Mouse (Mus musculus) cerebellum, adult (tissue): ENCODE data around the gene Ugt8a.

Source experiments
- ATAC-seq: cut with Nextera tagmentation; 2 replicates; pipeline ENCODE4 v1.9.2; 2017; ENCODE audit warnings: mild to moderate bottlenecking, moderate library complexity, mixed read lengths; ENCODE audit not compliant: insufficient number of reproducible peaks, low FRiP score, low TSS enrichment

Gene Ugt8a

DNA sequence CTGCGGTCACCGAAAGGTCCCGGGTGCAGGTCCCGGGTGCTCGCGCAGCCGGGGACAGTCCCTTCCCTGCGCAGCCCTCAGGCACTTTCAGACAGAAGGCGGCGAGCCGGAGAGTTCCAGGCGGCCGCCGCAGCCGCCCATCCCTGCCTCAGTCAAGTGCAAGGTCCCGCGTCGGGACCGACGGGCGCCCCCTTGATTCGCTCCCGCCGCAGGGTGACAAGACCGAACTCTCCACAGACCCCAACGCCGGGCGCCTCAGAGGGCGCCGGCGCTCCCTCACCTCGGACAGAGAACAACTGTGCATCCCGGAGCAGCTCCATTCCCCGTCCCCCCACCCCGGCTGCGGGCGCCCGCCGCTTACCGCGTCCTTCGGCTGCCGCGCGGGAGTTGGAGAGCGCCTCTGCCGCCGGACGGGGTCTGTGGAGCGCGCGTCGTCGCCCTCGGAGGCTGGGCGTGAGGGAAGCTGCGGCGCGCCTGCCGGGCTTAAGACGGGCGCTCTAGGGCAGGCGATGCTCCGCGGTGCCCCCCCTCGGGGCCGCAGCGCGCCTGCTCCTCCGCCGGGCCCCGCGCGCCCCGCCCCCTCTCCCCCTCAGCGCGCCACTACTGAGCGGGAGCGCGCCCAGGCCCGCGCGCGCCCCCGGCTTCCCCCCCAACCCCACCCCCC lies at the start of gene Ugt8a:
Gene Ugt8a, minus strand, starts transcription at position 528 of the 664 bp plus-strand sequence.
- ATAC-seq: peak; percentile 20; the same call in 1 of the 2 replicates

DNA sequence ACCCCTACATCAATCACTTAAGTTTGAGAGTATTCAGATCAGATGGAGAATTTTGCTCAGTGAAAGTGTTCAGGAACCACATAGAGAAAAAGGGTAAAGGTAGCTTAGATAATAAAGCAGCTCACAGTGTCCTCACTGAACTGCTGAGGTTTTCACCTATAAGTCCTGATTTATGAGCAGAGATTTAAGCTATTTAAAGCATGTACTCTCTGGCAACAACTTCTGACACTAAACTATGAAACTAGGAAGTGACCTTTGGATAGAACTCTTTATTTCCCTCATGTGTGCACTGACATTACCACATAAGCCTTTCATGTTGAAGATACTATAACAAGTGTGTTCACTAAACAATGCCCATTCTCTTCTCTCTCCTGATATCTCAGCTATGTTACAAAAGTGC lies 48.2 kb upstream of the Ugt8a start:
- ATAC-seq: no peak

DNA sequence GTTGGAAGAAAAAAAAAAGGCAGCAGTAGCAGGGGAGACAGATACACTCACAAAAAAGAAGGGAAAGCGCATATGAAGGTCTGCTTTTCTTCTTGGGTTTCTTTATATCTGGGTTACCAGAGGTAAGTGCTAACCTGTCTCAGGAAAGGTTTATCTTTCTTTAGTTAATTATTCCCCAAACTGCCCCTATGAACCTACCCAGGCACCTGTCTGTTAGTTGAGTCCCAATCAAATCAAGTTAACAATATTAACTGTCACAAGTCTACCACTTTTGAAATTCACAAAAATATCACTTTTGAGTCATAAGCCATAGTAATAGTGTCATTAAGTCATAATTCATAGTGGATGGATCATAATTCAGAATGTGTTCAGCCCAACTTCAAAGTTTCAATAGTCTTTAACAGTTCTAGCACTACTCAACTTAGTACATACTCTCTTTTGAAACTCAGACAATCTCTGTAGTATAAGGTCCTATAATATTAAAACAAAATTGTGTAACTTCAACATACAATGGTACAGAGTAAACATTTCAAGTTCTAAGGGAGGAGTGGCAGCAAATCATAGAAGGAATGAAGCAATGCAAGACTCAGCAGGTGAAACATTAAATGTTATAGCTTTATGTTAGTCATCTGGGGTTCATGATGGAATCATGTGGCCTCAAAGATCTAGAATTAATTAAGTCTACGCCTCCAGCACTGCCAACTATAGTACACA lies 45.4 kb upstream of the Ugt8a start:
- ATAC-seq: no peak

DNA sequence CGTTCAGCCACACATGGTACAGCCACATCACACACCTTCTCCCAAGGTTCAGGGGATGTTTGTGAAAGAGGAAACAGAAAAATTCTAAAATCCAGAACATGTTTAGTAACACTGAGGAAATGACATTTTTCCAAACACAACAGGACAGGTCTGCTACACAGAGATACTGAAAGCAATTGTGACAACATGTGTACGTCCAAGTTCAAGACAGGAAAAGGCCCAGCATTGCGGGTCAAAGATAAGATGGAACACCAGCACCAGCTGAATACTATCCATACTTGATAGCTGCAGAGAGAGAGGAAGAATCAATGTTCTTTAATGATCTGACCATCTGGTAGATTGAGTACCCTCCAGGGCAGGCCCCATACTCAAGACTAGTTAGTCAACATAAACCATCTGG lies 41.1 kb upstream of the Ugt8a start:
- ATAC-seq: no peak

DNA sequence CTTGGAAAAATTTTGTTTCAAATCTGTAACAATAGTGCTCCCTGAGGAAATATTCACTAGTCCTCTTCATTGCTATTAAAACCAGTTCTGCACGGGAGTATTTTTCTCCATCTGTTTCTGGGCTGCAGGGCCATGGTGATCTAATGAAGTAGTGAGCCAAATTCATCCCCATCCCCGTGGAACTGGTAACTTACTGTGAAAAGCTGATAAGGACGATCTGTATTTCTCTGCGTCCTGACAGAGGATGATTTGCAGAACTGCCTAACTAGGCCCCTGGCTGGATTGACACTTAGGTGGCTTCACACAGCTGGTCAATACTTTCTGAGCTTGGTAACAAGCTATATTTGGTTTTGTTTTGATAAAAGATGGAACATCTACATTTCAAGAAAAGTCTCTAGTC lies 37.5 kb upstream of the Ugt8a start:
- ATAC-seq: no peak

DNA sequence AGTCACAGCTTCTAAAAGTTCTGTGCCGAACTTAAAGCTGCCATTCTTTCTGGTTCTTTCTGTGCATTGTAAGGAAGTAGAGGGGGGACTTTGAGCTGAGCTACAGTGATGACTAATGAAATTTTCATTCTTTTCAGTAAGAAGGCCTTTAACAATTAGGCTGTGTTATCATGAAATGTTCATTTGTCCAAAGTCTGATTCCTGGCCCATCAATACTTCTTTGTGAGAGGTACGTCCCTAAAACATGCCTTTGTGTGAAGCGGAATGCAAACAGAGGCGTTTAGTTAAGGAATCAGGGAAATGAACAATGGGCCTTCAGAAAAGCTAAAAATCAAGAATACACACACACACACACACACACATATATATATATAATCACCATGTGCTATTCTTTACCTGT lies 31.0 kb upstream of the Ugt8a start:
- no peak for ATAC-seq

DNA sequence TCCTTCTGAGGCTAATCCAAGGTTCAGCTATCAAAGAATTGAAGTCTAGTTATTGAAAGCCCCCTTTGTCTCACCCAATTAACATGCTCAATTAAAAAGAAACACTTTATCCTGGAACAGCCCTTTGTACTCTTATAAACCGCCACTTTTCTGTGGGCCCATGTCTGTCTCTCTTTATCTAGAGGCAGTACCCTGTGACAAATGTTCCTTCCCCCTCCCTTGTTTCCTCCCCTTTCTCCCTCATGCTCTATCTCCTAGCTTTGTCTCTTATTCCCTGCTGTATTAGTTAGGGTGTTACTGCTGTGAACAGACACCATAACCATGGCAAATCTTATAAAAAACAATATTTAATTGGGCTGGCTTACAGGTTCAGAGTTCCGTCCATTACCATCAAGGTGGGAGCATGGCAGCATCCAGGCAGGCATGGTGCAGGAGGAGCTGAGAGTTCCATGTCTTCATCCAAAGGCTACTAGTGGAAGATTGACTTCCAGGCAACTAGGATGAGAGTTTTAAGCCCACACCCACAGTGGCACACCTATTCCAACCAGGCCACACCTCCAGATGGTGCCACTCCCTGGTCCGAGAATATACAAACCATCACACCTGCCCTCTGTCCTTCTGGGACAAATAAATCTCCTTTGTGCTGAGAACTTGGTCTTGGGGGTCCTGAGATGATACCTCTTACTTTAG lies 17.9 kb upstream of the Ugt8a start:
- no peak for ATAC-seq

DNA sequence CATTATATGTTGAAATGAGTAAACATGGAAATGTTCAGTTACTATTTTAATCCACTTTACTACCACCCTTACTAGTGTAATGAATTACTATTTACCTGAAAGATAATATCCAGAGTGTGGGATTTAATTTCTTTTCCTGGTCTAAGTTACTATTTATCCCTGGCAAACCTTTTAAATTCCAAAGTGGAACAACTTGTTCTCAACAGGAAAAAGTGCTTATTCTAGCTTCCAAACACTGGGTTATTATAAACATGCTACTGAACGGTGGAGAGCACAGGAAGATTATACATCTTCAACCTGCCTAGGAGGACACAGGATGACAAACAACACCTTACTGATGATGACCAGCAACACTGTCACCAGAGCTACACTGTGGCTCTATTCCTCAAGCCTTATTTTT lies 16.5 kb upstream of the Ugt8a start:
- ATAC-seq: no peak

DNA sequence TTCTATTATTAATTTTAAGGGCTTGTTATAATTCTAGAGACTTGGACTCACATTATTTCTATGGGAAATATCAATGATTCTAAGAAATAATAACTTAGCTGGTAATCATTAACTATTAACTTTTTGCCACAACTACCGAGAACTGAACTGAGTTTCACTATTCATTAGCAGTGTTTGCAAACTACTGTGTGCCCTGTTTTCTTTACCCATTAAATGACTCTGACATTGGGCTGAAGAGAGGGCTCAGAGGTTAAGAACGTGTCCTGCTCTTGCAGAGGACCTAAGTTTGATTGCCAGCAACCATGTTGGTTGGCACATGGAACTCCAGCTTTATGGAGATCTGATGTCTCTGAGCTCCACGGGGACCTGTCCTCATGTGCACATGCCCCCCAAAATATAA lies 2.4 kb upstream of the Ugt8a start:
- ATAC-seq: no peak

DNA sequence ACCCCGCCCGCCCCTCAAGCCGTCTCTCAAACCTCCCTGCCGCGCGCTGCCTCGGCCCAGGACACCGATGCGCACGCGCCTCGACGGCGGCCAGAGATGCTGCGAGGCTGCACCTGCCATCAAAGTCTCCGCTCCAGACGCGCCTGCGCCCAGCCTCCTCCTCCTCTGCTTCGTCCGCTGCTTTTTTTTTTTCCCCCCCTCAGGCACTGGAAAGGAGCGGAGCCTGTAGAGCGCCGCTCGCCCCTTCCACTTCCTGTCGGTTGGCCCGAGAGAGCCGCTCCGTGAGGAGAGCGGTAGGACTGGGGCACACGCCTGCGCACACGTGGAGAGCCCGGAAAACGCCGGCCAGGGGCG lies 314 bp upstream of the Ugt8a start:
- ATAC-seq: no peak

DNA sequence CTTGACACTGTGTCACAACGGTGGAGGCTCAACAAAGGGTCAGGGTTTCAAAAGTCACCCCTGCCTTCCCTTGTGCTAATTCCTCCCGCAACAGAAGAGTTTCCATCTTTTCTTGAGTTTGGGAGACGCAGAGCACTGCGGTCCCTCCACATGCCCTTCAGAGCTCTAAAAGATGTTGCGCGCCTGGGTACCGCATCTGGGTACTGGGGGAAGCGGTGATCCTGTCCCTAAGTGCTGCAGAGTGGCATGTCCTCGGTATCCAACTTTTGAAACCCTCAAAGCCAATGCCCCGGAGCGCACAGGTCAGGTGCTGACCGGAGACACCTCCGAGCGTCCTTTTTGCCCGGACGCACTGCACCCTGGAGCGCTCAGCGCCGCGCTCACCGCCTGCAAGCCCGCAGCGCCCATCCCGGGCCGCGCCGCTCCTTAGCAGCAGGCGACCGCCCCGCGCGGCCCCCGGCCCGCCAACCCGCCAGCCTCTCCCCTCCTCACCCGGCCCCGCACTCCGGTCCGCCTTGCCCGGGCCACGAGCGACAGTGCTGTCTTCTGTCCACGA lies 805 bp downstream of the Ugt8a start:
- ATAC-seq: 0 out of 2 replicates have a peak, but pooled peaks have one; percentile 15

DNA sequence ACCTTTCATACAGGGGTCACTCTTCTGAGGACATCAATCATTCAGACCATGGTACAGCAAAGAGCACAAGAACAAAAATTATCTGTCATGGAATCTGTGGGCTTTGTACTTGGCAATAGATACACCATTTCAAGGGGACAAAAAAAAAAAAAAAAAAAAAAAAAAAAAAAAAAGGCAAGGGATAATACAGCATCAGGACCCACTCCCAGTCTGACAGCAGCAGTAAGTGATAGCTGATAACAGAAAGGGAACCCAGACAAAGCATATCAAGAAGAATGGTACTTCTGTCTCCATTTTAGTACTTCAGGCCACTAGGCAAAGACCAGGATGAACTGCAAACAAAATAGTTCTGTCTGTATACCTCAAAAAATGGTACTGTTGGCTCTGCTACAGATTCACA lies 2.6 kb downstream of the Ugt8a start:
- no peak for ATAC-seq

DNA sequence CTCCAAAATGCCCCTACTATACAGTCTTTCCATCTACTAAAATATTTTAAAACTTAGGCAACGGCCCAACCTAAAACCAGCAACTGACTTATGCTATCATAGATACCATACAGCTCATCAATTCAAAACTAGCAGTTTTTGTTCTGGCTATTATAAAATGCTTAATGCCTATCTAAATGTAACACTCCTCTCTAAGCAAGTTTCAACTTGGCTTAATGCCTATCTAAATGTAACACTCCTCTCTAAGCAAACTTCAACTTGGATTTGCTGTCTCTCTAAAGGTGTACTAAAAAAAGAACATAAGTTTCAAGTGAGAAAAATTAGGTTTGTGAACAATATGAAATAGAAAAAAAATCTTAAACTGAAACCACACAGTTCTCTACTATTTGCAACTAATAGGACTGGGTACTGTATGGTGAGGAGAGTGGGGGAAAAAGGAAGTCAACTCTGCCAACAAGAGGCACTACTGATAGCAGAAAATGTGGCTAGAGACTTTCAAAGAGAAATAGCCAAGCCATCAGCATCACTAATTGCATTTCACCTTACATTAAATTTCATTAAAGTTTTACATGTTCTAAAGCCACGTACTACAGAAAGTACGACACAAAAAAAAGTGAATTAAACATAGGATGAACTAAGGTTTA lies 5.7 kb downstream of the Ugt8a start:
- ATAC-seq: no peak

DNA sequence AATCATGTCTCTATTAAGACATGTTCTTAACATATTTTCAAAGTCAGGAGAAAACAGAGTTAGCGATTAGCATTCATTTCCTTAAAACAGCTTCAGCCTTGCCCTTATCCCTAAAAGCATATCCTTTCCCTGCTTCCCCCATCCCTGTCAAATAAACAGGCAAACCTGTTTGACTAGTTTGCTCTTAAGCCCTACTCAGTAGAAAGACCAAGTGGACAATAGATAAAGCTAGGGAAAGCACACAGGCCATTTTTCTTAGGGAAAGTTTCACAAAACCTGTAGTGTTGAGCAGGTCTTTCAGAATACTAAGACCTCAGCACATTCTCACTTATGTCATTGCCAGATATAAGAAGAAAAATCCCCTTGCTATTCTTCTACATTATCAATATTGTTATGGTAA lies 7.4 kb downstream of the Ugt8a start:
- ATAC-seq: no peak

DNA sequence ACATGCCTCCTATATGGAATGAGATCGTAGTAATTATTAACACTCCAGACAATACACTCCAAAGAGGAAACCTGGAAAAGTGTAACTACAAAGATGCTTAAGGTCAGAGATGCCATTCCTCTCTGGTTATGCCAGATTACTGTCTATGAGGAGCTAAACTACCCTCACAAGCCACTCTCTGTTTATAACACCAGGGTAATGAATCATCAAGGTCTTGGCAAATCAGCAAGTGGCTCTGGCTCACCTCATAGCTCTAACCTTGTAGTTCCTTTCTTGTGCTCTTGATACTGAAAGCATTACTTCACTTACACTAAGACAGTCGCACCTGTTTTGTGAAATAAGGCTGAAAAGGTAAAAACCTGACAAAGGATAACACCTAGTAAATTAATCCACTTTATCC lies 17.5 kb downstream of the Ugt8a start:
- ATAC-seq: no peak

DNA sequence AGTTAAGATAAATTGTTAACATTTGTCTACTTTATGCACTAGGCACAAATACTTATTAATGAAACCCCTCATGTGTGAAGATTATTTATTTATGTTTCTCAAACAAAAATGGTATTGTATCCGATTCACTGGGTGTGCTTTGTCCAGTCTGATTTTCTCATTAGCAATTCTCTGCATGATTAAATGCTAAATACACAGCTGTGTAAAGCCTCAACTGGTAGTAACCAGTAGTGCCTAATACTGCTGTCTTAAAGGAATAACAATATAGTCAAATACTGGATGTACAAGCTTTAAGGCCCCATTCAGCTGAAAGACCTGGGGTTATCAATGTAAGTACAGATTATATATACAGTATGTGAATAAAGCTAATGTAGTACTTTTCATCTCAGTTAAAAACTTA lies 39.4 kb downstream of the Ugt8a start:
- ATAC-seq: no peak

DNA sequence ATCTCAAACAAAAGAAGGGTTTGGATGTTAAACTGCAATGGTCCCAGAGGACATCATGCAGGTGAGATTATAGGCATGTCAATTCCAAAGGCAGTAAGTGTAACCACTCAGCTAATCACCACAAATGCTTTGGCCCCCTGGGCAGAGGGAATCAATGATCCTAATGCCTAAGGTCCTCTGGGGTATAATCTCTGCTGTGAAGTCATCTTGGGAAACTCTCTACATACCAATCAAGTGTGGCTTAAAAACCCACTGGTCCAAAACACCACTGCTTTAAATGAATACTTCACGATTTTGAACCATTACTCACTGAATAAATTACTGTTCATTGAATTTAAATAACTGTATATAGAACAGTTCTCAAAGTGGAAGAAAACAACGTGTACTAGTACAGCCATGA lies 51.3 kb downstream of the Ugt8a start:
- no peak for ATAC-seq

DNA sequence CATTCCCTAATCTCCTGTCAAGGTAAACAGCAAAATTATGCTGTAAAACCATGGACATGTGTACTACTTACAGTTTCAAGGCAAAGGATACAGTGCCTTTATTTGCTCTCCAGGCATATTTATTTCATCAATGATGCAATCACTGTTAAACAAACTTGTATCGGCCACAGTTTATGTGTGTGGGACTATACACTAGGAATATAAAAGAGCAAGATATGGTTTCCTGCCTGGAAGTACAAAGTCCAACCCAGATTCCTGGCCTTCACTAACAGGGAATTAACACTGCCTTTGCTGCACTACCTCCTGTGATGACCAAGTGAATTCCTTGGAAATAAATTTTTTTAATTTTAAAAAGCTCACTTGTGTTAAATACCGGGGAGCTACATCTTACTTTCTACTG lies 53.5 kb downstream of the Ugt8a start:
- ATAC-seq: no peak

DNA sequence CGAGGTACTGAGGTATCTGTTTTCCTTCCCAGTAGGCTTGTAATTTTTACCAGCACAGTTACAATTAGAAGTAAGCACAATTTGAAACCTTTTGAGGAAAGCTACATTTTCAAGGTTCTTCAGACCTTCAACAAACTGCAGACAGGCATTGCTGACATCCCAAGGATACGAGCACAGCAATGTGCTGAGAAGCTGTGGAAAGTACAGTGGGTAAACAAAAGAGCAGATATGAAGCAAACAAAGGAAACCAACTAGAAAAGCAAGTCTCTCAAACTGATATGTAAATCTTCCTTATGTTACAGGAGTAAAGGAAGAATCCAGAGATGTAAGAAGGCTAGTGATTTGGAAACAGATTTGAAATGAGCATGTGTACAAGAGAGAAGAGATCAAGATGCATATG lies 54.0 kb downstream of the Ugt8a start:
- no peak for ATAC-seq

DNA sequence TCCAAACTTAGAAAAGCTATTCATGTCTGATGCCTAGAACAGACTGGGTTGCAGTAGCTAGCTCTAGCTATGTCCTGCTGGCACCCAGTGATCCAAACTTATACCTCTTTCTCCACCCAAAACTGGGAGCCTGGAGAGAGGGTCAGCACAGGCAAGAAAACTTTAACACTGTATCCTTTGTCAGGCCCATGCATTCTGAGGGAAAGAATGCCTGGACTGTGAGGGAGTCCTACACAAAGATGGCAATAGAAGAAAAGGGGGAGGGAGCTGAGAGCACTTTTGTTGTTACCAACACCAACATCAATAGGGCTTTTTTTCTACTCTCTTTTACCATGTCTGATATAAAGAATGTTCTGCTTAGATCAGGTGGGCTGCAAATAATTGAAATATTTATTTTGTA lies 55.4 kb downstream of the Ugt8a start:
- ATAC-seq: no peak

DNA sequence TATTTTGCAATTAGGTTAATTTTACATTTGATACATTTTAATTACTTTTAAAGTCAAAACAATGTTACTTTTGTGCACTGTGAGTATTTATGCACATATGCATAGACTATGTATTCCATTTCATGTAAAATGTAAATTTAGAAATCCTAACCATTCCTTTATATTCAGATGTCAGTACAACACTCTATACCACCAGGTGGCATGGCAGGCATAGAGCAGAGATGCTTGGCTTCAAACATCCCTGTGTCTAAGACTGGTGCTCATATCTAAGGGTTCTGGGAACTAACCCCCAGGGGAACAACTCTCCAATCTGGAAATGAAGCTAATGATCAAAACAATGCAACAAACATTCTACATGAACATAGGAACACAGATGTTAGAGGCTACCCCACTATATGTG lies 56.6 kb downstream of the Ugt8a start:
- no peak for ATAC-seq
